Mouse (Mus musculus): ENCODE data around the gene Padi4. TPM values are rescaled to one million over a fixed set of nuclear protein-coding genes. Genes with fewer than 3 reads are reported as not detected.

Padi4 gene
- polyA plus RNA-seq, 1 experiment from 2014 or later: 0.20 TPM

DNA sequence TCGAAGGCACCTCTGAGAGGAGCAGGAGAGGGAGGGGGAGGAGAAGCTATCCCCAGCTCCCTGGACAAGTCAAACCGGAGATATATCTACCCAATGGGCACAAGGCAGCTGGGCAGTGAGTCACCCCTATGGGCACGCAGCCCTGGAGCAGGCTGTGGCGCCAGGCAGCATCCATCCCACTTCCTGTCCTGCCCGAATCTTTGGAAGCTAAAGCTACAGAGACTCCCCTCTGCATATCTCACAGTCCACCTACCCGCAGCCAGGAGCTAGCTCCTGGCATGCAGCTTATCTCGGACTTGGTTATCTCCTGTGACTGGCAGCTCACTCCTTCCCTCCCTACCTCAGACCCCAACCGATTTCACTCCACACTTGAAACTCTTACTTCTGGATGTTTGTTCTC, 35.1 kb upstream of the Padi4 start:
- Histone ChIP-seq H3K27ac (replicated peaks) (no peak overlapping the region), H3K9me3 (replicated peaks) (no peaks in the 10 kb centered on the region), H3K4me1 (peaks cover 13% of the 10 kb centered on the region), H3K27me3 (replicated peaks) (peaks cover 4% of the 10 kb centered on the region), H3K4me2 (no peak overlapping the region), H3K4me3 (replicated peaks) (no peak overlapping the region), H3K9ac (replicated peaks) (no peak overlapping the region), H3K36me3 (no peaks in the 10 kb centered on the region)
- WGBS: 87% methylated on average over 8 of the region's 8 CpGs
- ATAC-seq (ENCODE audit: low FRiP score): no peak

DNA sequence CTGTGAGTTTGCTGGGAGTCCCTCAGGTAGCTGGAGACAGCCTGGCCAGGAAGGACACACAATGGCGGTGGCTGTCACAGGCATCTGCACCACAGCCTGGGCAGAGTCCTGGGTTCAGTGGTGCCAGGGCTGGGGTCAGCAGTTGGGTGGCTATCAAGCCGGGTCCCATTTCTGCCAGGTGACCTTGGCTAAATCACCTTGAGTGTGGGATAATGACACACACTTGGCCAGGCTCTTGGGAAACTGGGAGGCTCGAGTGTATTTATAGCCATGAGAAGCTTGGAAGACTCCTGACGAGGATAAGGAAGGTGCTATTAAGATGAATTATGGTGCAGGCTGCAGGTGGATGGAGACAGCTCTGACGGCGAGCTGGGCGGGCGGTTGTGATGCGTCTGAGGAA, 30.6 kb upstream of the Padi4 start:
- no peaks in the 10 kb centered on the region for H3K9me3 ChIP-seq (replicated peaks)
- no peak overlapping the region for H3K27ac ChIP-seq (replicated peaks)
- H3K9ac ChIP-seq (replicated peaks): no peak overlapping the region
- H3K27me3 ChIP-seq (replicated peaks): no peaks in the 10 kb centered on the region
- no peak overlapping the region for H3K4me3 ChIP-seq (replicated peaks)
- ATAC-seq (ENCODE audit: low FRiP score): no peak
- no peak overlapping the region for H3K4me2 ChIP-seq
- WGBS: 71% methylated on average over 9 of the region's 9 CpGs
- H3K36me3 ChIP-seq: no peaks in the 10 kb centered on the region
- no peaks in the 10 kb centered on the region for H3K4me1 ChIP-seq

DNA sequence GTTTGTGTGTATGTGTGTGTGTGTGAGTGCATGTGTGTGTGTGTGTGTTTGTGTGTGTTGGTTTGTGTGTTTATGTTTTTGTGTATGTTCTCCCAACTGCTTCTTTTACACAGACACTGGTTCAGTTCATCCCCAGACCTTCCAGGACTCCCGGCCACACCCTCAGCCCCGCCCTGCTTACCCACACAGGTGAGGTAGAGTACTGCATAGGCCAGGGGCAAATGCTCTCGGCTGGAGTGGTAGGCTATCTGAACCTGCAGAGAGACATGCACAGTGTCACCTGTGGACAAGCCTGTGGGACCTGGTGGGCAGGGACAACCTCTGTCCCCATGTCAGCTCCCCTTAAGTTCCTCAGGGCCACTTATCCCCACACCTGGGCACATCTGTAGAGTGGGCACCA, 27.3 kb upstream of the Padi4 start:
- Histone ChIP-seq H3K36me3 (no peaks in the 10 kb centered on the region), H3K4me3 (replicated peaks) (no peak overlapping the region), H3K4me1 (no peaks in the 10 kb centered on the region), H3K9me3 (replicated peaks) (no peaks in the 10 kb centered on the region), H3K4me2 (no peak overlapping the region), H3K9ac (replicated peaks) (no peak overlapping the region), H3K27ac (replicated peaks) (no peak overlapping the region), H3K27me3 (replicated peaks) (no peaks in the 10 kb centered on the region)
- ATAC-seq (ENCODE audit: low FRiP score): no peak
- WGBS: 79% methylated on average over 3 of the region's 3 CpGs

DNA sequence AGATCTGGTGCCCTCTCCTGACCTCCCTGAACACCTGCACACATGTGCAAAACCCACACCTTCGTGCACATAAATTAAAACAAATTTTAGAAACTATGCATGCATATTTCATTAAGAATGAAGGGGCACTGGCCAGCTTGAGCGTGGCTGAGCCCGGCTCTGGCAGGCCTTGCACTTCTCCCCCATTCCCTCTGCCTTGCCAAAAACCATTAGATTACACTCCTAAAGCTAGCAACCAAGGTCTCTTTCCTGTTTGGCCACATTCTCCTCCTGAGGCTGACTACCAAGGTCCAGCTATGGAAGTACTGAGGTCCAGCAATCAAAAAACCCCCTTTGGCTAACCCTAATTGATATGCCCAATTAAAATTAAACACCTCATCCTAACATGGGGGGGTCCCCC, 22.8 kb upstream of the Padi4 start:
- Histone ChIP-seq H3K4me3 (replicated peaks) (no peak overlapping the region), H3K27me3 (replicated peaks) (no peaks in the 10 kb centered on the region), H3K36me3 (no peaks in the 10 kb centered on the region), H3K4me2 (no peak overlapping the region), H3K27ac (replicated peaks) (no peak overlapping the region), H3K9me3 (replicated peaks) (no peaks in the 10 kb centered on the region), H3K9ac (replicated peaks) (no peak overlapping the region), H3K4me1 (no peaks in the 10 kb centered on the region)
- no peak for ATAC-seq (ENCODE audit: low FRiP score)
- 70% methylated on average over 3 of the region's 3 CpGs for WGBS

DNA sequence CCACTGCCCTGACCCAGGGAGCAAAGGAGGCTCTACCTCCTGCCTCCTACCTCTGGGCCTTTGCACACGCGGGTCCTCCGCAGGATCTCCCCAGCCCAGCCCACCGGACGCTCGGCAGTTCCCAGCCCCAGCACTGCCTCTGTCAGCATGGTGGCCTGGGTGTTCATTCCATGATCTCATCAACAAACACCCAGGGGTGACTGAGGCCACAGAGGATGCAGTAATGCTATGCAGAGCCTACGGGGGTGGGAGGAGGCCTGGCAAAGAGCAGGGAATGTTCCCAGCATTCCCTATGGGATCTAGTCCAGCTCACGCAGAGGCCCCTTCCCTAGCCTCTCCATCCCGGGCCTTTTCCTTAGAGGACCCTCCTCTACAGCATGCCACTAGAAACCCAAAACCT, 20.6 kb upstream of the Padi4 start:
- 85% methylated on average over 9 of the region's 9 CpGs for WGBS
- Histone ChIP-seq H3K4me1 (no peaks in the 10 kb centered on the region), H3K9ac (replicated peaks) (no peak overlapping the region), H3K4me3 (replicated peaks) (no peak overlapping the region), H3K27me3 (replicated peaks) (no peaks in the 10 kb centered on the region), H3K9me3 (replicated peaks) (no peaks in the 10 kb centered on the region), H3K36me3 (no peaks in the 10 kb centered on the region), H3K27ac (replicated peaks) (no peak overlapping the region), H3K4me2 (no peak overlapping the region)
- ATAC-seq (ENCODE audit: low FRiP score): no peak

DNA sequence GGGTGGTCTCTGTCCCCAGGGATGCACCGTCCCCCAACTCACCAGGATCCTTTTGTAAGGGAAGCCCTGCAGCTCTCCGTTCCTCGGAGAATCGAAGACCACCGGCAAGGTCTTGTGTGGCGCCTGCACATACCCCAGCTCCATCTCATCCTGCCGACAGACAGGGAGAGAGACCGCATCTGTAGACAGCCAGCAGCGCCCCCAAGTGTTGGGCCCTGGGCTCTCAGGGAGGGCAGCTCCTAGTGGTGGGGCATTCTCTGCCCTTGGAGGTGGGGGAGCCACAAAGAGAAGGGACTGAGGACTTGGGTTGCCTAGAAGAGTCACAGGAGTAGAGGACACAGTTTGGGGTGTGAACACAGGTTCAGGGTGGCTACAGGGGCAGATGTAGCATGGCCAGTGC, 19.8 kb upstream of the Padi4 start:
- Histone ChIP-seq H3K27me3 (replicated peaks) (no peaks in the 10 kb centered on the region), H3K36me3 (no peaks in the 10 kb centered on the region), H3K4me3 (replicated peaks) (no peak overlapping the region), H3K9me3 (replicated peaks) (no peaks in the 10 kb centered on the region), H3K4me2 (no peak overlapping the region), H3K27ac (replicated peaks) (no peak overlapping the region), H3K9ac (replicated peaks) (no peak overlapping the region), H3K4me1 (no peaks in the 10 kb centered on the region)
- 38% methylated on average over 9 of the region's 9 CpGs for WGBS
- ATAC-seq (ENCODE audit: low FRiP score): no peak

DNA sequence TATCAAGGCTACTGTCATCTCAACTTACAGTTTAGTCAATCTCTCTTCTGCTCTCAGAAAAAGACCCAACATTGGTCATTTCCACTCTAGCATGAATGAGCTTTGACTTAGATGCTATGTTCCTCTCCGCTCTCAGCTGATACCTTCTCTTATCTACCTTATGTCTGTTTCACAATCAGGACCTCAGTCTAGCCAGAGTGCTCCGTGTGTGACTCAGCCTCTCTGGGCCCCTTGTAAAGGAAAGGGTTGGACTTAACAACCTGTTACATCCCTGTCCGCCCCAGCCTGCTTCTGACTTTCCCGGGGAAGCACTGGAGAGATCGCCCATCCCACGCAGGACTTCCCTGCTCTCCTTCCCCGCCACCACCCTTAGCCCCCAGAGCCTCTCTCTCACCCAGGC, 18.5 kb upstream of the Padi4 start:
- Histone ChIP-seq H3K9me3 (replicated peaks) (no peaks in the 10 kb centered on the region), H3K27me3 (replicated peaks) (no peaks in the 10 kb centered on the region), H3K4me2 (no peak overlapping the region), H3K27ac (replicated peaks) (no peak overlapping the region), H3K4me3 (replicated peaks) (no peak overlapping the region), H3K4me1 (no peaks in the 10 kb centered on the region), H3K36me3 (no peaks in the 10 kb centered on the region), H3K9ac (replicated peaks) (no peak overlapping the region)
- 94% methylated on average over 7 of the region's 7 CpGs for WGBS
- ATAC-seq (ENCODE audit: low FRiP score): no peak

DNA sequence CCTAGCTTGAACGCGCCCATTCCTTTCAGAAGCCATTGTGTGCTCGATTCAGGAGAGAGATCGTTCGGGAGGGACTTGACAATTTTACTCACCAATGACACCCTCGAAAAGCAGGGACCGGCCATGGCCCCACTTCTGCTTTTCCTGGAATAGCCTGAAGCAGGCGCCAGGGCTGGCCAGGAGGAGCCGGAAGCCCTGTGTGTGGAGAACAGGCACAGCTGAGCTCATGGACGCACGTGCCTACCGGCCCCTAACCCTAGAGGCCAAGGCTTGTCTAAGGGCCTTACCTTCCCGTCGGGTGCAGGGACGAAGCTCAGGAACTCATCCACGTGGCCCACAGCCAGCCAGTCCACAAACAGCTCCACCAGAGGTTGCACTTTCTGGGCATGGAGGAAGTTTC, 17.0 kb upstream of the Padi4 start:
- Histone ChIP-seq H3K4me3 (replicated peaks) (no peak overlapping the region), H3K36me3 (no peaks in the 10 kb centered on the region), H3K4me1 (no peaks in the 10 kb centered on the region), H3K9ac (replicated peaks) (no peak overlapping the region), H3K27me3 (replicated peaks) (no peaks in the 10 kb centered on the region), H3K4me2 (no peak overlapping the region), H3K27ac (replicated peaks) (no peak overlapping the region), H3K9me3 (replicated peaks) (no peaks in the 10 kb centered on the region)
- no peak for ATAC-seq (ENCODE audit: low FRiP score)
- WGBS: 78% methylated on average over 16 of the region's 16 CpGs

DNA sequence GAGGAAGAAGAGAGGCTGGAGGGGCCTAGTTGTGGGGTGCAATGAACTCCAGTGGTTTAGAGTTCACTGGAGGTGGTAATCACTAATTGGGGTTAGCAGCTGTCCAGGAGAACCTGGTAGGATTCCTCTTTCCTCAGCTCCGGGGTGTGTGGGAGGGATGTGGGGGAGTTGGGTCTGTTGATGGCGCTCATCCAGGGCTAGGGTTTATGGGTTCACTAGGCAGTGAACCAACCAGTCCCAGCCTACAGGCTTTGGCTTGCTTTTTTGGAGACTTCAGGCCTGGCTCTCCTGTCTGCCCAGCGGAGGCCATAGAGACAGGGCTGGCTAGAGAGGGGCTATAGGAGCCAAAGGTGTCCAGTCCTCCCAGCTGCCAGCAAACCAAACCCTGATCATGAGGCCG, 15.9 kb upstream of the Padi4 start:
- H3K4me2 ChIP-seq: no peak overlapping the region
- no peaks in the 10 kb centered on the region for H3K27me3 ChIP-seq (replicated peaks)
- no peak overlapping the region for H3K27ac ChIP-seq (replicated peaks)
- no peak overlapping the region for H3K4me3 ChIP-seq (replicated peaks)
- H3K9ac ChIP-seq (replicated peaks): no peak overlapping the region
- no peak for ATAC-seq (ENCODE audit: low FRiP score)
- no peaks in the 10 kb centered on the region for H3K9me3 ChIP-seq (replicated peaks)
- WGBS: 88% methylated on average over 4 of the region's 4 CpGs
- H3K36me3 ChIP-seq: no peaks in the 10 kb centered on the region
- H3K4me1 ChIP-seq: no peaks in the 10 kb centered on the region

DNA sequence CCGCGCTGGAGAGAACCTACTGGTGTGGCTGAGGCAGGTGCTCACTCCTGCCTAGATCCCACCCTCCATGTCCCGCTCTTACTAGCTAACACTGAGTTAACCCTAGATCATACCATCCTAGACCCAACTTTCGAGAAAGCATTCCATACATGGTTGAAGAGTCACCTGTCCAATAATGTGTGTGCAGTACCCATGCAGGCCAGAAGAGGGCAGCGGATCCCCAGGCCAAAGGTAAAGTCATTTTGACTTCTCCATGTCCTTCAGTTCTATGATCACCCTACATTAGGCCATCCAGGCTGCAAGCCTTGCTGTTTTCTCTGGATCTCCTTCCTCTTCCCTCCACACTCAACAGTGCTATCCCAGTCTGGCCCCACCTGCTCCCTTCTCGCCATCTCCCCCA, 14.9 kb upstream of the Padi4 start:
- Histone ChIP-seq H3K4me3 (replicated peaks) (no peak overlapping the region), H3K9me3 (replicated peaks) (no peaks in the 10 kb centered on the region), H3K4me2 (no peak overlapping the region), H3K36me3 (no peaks in the 10 kb centered on the region), H3K9ac (replicated peaks) (no peak overlapping the region), H3K27ac (replicated peaks) (no peak overlapping the region), H3K4me1 (no peaks in the 10 kb centered on the region), H3K27me3 (replicated peaks) (no peaks in the 10 kb centered on the region)
- ATAC-seq (ENCODE audit: low FRiP score): no peak
- WGBS: 54% methylated on average over 6 of the region's 6 CpGs

DNA sequence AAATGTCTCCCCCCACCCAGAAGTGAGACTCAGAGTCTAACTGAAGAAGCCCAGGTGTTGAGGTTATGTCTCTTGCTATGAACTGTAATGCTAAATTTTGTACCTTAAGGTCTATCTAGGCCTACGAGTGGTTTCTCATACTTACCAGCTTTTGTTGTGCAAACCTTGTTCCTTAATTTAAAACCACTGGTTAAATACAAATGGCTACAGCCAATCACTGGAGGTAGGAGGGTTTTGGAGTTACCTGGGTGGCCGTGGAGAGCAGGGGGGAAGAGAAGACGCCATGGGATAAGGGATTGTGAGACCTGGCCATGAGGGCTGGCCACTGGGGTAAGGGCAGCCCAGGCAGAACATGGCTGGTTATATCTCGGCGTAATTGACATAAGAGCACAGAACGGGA, 14.2 kb upstream of the Padi4 start:
- 92% methylated on average over 6 of the region's 6 CpGs for WGBS

DNA sequence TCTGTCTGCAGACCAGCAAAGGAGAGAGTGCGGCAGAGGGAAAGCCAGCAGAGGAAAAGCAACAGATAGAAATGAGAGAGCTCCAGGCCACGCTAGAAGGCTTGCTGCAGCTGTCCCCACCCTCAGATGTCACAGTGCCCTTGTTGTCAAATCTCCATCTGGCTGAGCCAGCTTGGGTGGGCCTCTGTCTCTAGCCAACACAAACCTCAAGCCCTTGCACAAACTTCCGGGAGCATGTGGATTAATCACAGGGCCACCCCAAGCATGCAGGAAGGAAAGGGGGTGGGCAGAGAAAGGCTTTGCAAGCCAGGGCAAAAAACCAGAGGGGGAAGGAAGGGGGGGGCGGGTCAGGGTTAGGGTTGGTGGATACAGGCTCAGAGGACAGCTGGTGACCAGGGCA, 13.4 kb upstream of the Padi4 start:
- H3K36me3 ChIP-seq: no peaks in the 10 kb centered on the region
- ATAC-seq (ENCODE audit: low FRiP score): no peak
- no peaks in the 10 kb centered on the region for H3K4me1 ChIP-seq
- 77% methylated on average over 4 of the region's 4 CpGs for whole genome bisulfite sequencing
- H3K4me2 ChIP-seq: no peak overlapping the region
- no peak overlapping the region for H3K4me3 ChIP-seq (replicated peaks)
- no peak overlapping the region for H3K27ac ChIP-seq (replicated peaks)
- no peaks in the 10 kb centered on the region for H3K9me3 ChIP-seq (replicated peaks)
- H3K27me3 ChIP-seq (replicated peaks): no peaks in the 10 kb centered on the region
- H3K9ac ChIP-seq (replicated peaks): no peak overlapping the region

More for the DNA sequence above, 14.2 kb upstream of the Padi4 start:
- no peaks in the 10 kb centered on the region for H3K36me3 ChIP-seq
- ATAC-seq (ENCODE audit: low FRiP score): no peak
- no peaks in the 10 kb centered on the region for H3K27me3 ChIP-seq (replicated peaks)
- no peaks in the 10 kb centered on the region for H3K9me3 ChIP-seq (replicated peaks)
- no peak overlapping the region for H3K9ac ChIP-seq (replicated peaks)
- no peaks in the 10 kb centered on the region for H3K4me1 ChIP-seq
- no peak overlapping the region for H3K4me3 ChIP-seq (replicated peaks)
- H3K4me2 ChIP-seq: no peak overlapping the region
- no peak overlapping the region for H3K27ac ChIP-seq (replicated peaks)

DNA sequence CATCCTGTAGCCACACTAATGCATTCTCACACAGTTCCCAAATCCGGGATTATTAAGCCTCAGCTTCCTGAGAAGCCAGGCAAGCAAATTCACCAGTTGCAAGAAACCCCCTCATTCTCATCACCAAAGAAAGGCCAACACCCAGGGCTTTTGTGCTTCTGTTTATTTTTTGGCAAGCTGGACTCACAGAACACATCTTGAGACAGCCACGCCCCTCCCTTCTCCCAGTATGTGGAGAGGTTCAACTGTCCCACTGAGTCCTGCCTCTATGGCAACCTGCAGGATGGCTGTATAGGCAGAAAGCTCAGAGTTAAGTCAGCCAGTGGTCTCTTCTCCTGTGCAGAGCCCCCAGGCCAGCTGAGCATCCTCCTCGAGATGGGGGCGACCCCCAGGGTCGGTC, 11.2 kb upstream of the Padi4 start:
- no peak for ATAC-seq (ENCODE audit: low FRiP score)
- Histone ChIP-seq H3K4me3 (replicated peaks) (no peak overlapping the region), H3K27ac (replicated peaks) (no peak overlapping the region), H3K4me2 (no peak overlapping the region), H3K4me1 (no peaks in the 10 kb centered on the region), H3K36me3 (no peaks in the 10 kb centered on the region), H3K9me3 (replicated peaks) (no peaks in the 10 kb centered on the region), H3K9ac (replicated peaks) (no peak overlapping the region), H3K27me3 (replicated peaks) (no peaks in the 10 kb centered on the region)
- 87% methylated on average over 5 of the region's 5 CpGs for WGBS
